Mouse (Mus musculus) layer of hippocampus, adult 9-11 months (tissue): ENCODE measurements around the gene Cd69.
A peak's percentile ranks its signal among the peaks of the same experiment; 100 is the strongest.

Experiments
- DNase-seq: peaks from one replicate; pipeline ENCODE4 v3.0.0; 2022

Gene Cd69

DNA sequence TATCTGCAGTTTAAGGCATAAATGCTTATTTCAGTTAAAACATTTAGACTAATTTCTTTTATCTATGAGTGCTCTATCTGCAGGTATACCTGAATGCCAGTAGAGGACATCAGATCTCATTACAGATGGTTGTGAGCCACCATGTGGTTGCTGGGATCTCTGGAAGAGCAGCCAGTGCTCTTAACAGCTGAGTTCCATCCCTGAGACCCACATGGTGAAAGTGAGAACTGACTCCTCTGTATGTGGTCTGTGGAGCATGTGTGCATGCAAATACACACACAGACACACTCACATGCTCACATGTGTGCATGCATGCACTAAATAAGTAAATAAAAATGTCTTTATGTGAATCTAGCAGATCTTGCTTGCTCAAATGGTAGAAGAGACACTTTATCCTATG is 29.4 kb downstream of the Cd69 start:
- no peak for DNase-seq

DNA sequence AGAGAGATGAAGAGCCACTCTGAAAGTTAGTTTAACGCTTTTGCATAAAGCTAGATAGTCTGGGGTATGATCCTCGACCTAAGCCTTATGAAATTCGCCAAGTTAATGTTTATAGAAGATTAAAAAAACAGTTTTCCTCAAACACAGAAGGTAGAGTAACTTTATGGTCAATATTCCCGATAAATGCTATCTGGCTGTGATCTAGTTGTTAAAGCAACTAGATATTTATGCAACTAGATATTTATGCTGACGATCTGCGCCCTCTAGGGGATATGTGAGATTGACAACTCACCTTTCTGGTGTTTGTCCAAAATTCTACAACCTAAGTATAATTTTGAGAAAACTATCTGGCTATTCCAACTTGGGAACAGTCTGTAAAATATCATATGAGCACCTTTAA is 33.3 kb downstream of the Cd69 start:
- no peak for DNase-seq

DNA sequence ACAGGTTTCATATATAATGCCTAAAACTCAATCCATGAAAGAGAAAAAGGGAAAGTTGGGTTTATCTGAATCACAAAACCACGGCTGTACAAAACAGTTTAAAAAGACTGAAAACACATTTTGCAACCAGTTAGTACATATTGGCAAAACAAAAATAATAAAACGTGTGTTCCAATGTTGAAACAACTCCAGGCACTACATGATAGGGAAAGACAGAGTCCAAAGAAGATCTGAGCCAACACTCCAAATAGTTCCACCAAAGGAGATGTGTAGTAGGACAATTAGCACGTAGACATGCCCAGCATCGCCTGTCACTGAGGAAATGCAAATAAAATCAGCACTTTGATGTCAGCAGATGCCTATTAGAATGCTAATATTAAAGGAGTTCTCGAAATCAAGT is 33.8 kb downstream of the Cd69 start:
- DNase-seq = no peak

DNA sequence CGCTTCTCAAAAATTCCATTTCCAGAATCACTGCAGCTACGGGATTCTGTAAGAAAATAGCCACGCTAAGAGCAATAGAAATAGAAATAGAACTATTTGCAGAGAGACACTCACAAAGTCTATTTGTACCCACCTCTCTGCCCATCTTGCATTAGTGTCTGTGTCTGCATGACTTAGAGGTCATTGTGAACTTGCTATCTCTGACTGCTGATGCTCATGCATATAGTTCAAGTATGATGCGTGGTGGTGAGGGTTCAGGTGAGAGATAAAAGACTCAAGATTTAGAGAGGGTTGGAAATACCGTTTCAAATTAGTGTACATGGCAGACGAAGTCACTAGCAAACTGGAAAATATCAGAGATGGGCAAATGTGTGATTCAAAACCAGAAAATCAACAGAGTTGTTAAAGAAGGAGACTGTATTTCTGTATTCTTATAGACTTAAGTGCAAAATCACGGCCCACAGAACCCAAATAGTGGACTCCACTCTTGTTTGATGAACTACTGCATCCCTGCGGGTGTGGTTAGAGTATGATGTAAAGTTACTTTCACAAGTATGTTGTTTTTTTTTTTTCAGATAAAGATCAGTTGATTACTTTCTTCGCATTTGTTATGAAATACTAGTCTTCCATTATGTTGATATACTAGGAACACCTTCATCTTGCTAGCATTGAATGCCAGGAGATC is 35.5 kb downstream of the Cd69 start:
- no peak for DNase-seq

DNA sequence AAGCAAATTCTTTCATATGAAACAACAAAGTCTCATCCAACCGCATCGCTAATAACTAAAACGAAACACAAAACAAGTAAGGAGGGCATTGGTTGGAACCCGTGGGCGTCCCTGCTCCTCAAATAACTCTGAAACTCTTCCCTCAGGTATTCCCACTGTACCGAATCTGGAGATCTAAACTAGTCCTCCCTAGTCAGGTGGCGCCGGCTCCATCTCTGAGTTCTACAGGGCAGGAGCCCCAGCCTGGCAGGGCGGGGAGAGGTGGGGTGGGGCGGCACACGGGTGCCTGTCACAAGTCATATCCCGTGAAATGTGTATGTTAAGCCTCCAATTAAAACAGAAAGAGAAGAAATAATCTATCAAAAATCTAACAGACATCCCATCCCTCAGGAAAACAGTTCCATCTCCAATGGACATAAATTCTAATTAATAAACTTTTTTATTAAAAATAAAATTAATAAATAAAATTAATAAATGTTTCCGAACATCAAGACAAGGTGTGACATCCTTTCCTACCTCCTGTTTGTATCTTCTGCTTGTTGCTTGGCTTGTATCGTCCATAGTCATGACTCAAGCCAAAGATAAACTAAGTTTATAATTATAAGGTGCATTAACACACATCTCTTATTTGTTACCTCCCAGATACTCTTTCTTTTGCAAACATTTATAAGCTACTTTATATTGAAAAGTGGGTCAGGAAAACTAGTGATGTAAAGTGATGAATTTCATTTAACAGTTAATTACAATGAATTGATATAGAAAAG is 36.8 kb downstream of the Cd69 start:
- DNase-seq = no peak

DNA sequence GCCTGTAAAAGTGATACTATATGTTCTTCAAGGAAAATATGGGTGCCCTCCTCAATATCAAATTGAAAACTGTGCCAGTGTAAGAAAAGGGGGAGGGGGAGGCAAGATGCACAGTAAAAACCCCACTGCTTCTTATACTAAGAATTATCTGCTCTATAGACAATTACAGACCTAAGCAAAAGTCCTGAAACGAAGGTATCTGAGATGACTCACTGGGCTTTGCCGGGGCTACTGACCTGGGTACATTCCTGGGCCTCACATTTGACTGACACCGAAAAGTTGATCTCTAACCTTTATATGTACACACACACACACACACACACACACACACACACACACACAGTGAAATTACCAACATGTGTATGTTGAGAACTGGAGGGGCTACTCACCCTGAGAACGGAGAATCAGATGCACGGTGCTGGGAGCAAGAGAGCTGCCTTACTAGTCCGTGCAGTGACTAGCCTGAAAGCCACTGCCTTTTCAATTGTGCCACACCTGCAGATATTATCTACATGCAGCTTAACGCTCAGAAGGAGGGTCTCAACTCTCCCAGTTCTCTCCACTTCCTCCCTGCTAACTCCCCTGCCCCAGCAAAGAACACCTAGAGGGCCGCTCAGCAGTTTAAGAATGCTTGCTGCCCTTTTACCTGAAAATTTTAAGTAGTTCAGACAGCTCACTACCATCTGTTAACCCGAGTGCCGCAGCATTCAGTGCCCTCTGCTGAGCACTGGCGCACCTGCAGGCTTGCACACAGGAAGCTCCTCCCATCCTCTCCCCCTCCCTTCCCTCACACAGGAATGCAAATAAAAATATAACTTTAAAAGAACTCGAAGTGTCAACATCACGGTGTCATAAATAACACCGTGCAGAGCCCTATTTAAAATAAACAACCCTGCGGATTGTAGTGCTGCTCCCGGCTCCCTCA is 37.6 kb downstream of the Cd69 start:
- DNase-seq = peak; percentile 75

DNA sequence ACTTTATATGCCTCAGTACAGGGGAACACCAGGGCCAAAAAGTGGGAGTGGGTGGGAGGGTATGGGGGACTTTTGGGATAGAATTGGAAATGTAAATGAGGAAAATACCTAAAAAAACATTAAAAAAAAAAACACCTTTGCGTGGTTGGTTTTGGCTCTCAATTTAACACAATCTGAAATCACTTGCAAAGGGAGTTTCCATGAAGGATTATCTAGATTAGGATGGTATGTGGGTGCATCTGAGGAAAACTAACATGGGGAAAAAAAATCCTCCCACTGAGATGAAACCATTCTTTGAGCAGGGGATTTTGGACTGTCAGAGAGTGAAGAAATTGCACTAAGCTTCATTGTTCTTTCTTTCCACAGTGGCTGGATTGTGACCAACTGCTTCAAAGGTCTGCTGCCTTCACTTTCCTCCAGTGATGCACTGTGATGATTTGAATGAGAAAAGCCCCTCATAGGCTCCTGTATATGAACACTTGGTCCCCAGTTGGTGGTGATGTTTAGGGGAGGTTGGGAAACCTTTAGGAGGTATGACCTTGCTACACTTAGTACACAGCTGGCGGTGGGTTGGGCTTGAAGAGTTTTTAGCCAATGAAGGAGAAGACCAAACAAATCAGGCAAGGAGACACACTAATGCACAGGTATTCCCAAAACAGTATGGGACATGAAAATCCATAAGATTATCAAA is 38.4 kb downstream of the Cd69 start:
- no peak for DNase-seq

DNA sequence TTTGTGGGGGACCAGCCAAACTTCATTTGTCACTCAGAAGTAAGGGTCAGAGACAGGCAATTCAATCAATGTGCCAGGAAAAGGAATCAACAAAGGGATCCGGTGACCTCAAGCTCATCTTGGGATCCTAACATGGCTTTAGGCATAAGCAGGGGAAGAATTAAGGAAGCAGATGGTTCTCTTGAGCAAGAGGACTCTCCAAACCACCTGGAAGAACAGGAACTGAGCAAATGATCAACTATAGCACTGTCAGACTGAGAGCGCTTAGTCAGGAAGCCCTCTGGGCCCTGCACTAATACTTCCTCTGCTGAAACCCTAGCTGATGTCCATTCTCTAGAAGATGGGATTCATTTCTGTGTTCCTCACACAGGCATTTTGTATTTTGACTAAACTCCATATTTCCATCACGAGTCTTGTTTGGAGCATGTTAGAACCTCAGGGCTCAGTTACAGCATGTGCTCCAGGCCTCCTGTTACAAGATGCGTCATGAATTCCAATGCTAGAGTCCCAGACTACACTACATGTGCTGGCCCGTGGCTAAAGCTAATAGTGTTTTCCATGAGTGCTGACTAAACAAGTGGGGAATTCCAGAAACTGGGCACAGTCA is 39.3 kb downstream of the Cd69 start:
- DNase-seq = peak; percentile 64

DNA sequence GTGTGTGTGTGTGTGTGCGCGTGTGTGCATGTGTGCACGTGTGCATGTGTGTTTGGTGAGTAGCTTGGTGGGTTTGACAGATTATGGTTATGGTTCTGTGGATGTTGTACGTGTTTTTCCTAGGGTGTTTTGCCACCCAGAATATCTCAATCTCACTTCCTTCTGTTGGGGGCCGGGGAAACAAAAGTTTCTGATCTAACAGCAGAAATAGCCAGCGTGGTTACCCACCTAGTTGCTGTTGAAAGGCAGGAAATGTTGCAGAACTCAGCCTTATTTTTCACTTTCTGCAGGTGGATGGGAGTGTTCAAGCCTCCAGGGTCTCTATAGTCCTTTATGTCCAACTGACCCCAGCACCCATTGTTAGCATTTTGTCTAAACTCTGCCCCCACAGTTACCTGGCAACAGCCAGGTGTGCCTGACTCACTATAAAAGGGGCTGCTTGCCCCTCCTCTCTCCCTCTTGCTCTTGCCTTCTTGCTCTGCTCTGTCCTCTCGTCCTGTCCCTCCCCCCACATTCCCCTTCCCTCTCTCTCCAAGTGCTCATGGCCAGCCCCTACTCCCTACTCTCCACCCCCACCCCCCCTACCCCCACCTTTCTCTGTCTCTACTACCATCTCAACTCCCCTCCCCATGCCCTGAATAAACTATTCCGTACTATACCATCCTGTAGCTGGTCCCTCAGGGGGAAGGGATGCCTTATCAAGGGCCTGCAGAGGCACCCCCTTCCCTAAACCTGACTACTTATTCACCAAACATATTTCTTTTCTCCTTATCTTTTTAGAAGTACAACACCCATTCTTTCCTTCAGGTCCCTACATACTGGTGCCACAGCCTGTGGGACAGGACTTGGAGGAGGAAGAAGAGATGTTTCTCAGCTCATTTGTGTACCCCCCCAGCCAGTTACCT is 40.5 kb downstream of the Cd69 start:
- DNase-seq = peak; percentile 27

DNA sequence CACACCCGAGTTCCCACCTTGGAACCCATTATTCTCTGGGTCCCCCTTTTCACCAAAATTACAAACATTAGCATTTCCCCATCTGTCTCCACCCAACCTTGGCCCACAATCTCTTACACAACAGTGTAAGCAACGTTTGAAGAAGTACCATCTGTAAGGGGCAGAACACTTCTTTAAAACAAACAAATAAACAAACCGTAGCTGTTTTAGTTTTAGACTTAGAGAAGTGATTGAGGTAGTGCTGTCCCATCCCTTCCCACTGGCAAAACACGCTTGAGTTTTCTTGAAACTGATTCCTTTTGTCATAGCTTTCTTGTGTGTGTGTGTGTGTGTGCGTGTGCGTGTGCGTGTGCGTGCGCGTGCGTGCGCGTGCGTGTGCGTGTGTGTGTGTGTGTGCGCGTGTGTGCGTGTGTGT is 41.3 kb downstream of the Cd69 start:
- DNase-seq = no peak

DNA sequence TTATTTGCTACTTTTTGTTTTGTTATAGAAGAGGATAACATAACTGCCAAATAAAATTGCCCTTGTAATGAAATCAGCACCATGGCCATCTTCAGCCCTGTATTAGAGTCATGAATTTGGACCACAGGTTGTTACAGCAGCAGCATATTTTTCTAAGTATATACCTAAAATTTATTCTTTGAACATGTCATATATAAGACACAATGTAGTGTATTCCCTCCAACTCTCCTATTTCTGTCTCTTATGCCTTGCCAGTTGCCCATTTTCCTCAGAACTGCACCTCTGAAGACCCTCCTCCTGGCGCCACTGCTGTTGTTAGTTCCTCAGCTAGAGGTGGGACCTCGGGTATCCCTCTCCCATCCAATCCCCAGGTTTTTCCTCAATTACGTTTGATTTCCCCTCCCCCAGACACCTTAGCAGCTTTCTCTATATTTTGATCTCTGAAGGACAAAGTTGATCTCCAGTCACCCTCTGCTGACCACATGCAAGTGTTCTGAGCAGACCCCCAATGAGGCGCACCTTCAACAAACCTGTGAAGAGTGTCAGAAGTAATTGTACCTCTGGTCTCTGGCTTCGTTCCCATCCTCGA is 41.8 kb downstream of the Cd69 start:
- DNase-seq = no peak

DNA sequence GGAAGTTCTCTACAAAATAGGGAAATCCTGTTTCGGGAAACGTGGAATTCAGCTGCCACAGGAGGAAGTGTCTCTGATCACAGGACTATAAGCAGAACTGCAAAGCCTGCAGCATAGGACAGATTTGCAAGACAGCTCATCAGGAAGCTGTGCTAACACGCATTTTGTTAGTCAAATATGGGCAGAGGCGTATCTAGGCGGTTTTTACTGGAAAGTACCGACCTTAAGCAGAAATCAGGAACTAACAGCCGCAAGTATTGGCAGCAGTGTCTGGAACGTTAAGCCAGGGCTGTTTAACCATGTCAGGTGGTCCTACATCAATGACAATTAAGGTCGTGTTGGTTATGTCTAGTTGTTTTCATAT is 42.4 kb downstream of the Cd69 start:
- DNase-seq = peak; percentile 68

DNA sequence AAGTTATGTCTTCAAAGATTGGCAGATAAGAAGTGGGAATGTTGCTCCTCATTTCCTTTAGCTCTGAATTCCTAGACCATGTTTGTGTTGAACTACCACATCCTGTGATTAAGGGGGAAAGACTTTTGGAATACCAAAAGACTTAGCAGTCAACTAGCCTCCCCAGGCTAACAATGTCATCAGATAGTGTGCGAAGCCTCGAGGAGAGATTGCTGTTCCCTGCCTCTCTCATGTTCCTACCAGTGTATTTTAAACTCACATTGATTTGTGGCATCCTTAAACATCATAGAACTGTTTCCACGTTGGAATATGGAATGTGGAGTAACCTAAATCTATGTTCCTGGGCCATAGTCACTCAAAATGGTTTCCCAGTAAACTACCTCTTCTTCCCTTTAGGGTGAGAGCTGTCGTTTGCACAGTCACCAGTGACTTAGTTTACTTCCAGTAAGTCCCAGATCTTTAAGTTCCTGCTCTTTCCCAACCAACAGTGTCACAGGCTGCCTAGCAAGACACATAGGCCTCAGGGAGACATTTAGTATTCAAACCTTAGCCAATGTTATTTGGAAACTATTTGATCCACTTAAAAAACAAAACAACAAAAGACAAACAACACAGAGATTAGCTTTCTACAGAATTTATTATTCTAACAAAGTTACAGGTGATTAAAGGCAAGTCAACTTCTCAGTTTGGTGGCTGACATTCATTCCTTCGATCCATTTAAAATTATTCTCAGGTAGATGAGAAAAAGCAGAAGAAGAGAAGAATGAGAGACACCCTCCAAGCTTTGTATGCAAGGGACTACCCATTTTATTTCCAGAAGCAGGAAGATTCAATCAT is 43.0 kb downstream of the Cd69 start:
- no peak for DNase-seq

DNA sequence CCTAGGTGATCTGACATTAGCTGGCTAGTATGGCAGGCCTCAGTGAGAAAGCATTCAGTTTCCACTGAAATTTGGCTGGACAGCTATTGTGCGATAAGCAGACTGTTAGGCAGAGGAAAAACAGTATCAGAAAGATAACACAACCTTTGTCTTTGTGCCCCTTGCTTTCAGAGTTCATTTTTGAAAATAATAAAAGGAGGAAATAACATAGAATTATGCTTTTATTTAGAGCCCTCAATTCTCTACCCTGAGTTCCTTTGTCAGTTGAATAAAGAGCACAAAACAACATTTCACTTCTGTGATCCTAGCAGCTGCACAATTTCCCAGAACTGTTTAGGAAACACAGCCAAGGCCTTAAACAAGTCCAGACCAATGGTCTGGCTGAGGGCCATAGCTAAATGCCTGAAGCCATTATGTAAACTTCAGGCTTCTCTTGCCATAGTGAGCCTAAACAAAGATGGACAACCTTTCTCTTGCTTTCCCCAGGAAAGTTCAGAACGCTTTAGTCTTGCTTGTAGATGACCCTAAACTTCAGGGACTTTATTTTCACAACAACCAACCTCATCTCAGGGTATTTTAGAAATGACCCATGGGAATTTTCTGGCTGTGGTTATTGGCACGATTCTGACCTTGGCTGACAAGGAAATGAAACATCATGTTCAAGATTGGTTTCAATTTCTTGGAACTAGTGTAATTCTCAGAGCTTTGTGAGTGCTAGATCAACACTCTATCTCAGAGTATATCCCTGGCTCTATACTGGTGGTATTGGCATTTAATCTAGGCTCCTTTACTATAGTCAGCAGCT is 45.3 kb downstream of the Cd69 start:
- DNase-seq = no peak

DNA sequence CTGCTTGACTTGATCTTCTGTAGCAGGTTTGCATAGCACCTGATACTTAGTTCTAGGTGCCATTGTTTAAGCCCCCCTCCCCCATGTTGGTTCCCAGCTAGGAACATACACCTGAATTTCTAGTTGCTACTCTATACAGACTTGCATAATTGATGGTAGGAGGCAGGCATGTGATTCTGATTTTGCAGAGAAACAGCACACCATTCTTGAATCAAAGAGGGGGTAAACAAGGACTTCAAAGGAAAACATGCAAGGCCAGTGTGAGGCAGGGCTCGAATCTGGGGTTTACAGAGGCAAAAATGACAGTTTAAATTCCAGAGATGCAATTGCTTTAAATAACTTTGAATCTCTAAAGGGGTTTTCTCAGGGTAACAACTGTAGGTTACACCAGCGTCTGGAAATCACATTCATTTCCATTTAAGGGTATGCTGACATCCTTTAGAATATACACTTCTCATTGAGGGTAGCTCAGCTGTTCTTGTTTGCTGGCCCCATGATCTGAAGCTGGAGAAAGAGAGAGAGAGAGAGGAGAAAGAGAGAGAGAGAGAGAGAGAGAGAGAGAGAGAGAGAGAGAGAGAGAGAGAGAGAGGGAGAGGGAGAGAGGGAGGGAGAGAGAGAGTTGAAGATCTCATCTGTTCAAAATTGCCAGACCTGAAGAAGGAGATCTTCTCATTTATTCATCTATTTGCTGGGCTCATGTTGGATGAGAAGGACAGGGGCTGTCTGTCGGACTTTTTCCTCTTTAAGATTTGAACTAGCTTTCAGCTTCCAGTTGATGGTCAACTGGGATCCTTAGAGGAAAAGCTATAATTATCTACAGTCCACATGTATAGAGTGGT is 46.1 kb downstream of the Cd69 start:
- DNase-seq = no peak

DNA sequence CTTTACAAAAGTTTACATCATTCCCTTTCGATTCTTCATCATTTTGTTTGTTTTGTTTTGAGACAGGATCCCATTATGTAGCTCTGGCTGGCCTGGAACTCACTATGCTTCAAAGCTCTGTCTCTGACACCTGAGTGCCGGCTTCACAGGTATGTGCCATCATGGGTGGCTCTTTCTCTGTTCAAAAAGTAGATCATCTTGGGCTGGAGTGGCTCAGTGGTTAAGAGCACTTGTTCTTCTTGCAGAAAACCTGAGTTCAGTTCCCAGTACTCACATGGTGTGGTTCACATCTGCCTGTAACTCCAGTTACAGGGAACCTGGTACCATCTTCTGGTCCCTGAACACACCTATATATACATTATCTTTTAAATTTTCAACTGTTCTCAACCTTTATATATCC is 50.2 kb downstream of the Cd69 start:
- DNase-seq = no peak

DNA sequence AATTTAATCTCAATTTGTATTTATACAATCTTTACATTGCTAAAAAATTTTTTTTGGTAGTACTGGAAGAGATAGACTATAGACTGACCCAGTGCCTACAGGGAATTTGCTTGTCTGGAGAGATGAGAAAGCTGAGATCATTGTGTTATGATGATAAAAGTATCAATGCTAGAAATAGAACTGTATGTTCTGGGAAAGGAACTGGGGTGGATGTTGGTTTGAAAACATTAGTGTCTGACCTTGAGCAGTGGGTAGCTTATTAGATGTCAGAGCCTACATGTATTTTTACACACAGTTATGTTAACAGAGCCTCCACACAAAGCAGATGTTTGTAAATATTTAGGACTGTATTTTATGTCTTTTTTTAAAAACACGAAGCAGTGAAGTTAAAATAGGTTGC is 51.1 kb downstream of the Cd69 start:
- DNase-seq = no peak

DNA sequence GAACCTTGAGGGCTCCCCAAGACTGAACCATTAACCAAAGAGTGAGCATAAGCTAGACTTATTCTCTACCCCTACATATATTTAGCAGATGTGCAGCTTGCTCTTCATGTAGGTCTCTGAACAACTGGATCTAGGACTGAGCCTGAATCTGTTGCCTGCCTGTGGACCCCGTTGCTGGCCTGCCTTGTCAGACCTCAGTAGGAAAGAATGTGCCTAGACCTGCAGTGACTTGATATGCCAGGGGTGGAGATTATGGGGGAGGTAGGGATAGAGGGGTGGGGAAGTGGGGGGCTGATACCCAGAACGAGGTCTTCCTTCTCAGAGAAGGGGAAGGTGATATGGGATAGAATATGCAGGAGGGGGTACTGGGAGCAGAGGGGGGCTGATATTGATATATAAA is 51.6 kb downstream of the Cd69 start:
- no peak for DNase-seq
